Mouse (Mus musculus): Measurements from ENCODE around the gene Mcoln3. TPM values are rescaled to one million over a fixed set of nuclear protein-coding genes. Genes with fewer than 3 reads are reported as not detected.

Gene Mcoln3
- total RNA-seq, 1 experiment = 2.5 TPM

- no peak for DNase-seq (ENCODE audit: low read depth, low spot score)
- in situ Hi-C loops (cut with MboI; ENCODE audit: low sequenced_read_pairs in 2 of 2, unreplicated experiment in 2 of 2) = no loop called here
- H3K36me3 ChIP-seq (ENCODE audit: control insufficient read depth, insufficient read depth, low read length, poor library complexity, severe bottlenecking) = no peaks in the 10 kb centered on the region
- no peak for TF ChIP-seq ZC3H11A (IDR thresholded peaks at IDR 0.05; ENCODE audit: borderline replicate concordance, low read depth, low read length)
- no peak for TF ChIP-seq HCFC1 (IDR thresholded peaks at IDR 0.05; ENCODE audit: borderline replicate concordance, insufficient read depth, low read length)
- no peak for TF ChIP-seq MAFK (IDR thresholded peaks at IDR 0.05; ENCODE audit: insufficient read depth, low read depth, low read length)
- TF ChIP-seq ZNF384 (IDR thresholded peaks at IDR 0.05; ENCODE audit: low read depth, low read length) = no peak
- no peak for TF ChIP-seq CHD2 (IDR thresholded peaks at IDR 0.05; ENCODE audit: low read depth, low read length)
- no peak overlapping the region for H3K4me3 ChIP-seq (ENCODE audit: insufficient read depth in 1 of 2, low read depth in 1 of 2, low read length in 2 of 2, poor library complexity in 1 of 2, severe bottlenecking in 1 of 2)
- H3K9me3 ChIP-seq (ENCODE audit: control insufficient read depth, insufficient read depth, low read depth, low read length) = no peaks in the 10 kb centered on the region
- peaks cover 0 to 5% of the 10 kb centered on the region in 2 experiments; a peak in 1 of 4 replicates for H3K4me1 ChIP-seq (ENCODE audit: control insufficient read depth in 2 of 2, insufficient read depth in 2 of 2, low read length in 2 of 2, poor library complexity in 1 of 2)
- no peak overlapping the region for H3K9ac ChIP-seq (ENCODE audit: insufficient read depth, low read depth, low read length, poor library complexity, severe bottlenecking)
- H3K27ac ChIP-seq (ENCODE audit: insufficient read depth, low read depth, low read length, poor library complexity, severe bottlenecking) = no peak overlapping the region
Observed at GRCm38 (mm10) chr3:146153862-146154611, 36.8 kb downstream of the Mcoln3 start.

DNA sequence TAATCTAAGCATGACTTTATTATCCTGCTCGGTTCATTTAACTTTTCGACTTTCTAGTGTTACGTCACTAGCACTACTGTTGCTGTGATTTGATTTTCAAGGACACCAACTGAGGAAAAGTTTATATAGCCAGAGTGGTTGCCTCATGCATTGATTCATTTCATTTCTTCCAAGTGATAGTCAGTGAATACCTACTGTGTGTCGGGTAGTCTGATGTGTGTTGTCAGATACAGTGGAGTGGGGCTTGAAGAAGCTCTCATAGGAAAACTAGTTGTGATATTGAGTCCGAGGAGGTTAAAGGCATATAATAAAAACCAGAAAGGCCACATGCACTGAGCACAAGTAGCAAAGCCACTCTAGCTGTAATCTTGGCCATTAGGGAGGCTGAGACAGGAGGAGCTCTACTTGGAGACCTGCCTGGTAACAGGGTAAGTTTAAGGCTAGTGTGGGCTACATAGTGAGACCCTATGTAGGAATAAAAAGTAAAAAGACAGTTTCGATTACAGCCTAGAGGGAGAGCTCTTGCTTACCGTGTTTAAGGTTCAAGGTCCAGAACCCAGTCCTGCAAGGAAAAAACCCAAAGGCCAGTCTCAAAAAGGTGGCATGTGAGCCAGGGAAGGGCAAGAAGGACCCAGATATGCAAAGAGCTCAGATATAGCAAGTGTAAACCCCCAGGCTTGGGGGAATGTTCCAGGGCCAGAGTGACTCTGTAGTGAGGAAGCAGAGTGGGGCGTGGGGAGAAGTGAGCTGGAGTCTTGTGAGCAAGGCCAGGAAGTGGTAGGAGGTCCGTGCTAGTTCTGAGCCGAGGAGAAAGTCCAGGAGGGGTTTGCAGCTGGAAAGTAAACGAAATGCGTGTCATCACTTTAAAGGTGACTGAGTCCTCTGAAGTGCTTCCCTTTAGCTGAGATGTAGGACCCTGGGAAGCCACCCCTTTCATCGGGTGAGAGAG lies 38.7 kb downstream of the Mcoln3 start:
- Histone ChIP-seq H3K27ac (ENCODE audit: insufficient read depth, low read depth, low read length, poor library complexity, severe bottlenecking) (no peak overlapping the region), H3K4me3 (ENCODE audit: insufficient read depth in 1 of 2, low read depth in 1 of 2, low read length in 2 of 2, poor library complexity in 1 of 2, severe bottlenecking in 1 of 2) (no peak overlapping the region), H3K4me1 (ENCODE audit: control insufficient read depth in 2 of 2, insufficient read depth in 2 of 2, low read length in 2 of 2, poor library complexity in 1 of 2) (no peaks in the 10 kb centered on the region), H3K9me3 (ENCODE audit: control insufficient read depth, insufficient read depth, low read depth, low read length) (no peaks in the 10 kb centered on the region), H3K36me3 (ENCODE audit: control insufficient read depth, insufficient read depth, low read length, poor library complexity, severe bottlenecking) (no peaks in the 10 kb centered on the region), H3K9ac (ENCODE audit: insufficient read depth, low read depth, low read length, poor library complexity, severe bottlenecking) (no peak overlapping the region)
- in situ Hi-C loops (cut with MboI; ENCODE audit: low sequenced_read_pairs in 2 of 2, unreplicated experiment in 2 of 2) = no loop called here
- TF ChIP-seq HCFC1 (IDR thresholded peaks at IDR 0.05; ENCODE audit: borderline replicate concordance, insufficient read depth, low read length) (no peak), ZNF384 (IDR thresholded peaks at IDR 0.05; ENCODE audit: low read depth, low read length) (no peak), ZC3H11A (IDR thresholded peaks at IDR 0.05; ENCODE audit: borderline replicate concordance, low read depth, low read length) (no peak), MAFK (IDR thresholded peaks at IDR 0.05; ENCODE audit: insufficient read depth, low read depth, low read length) (no peak), CHD2 (IDR thresholded peaks at IDR 0.05; ENCODE audit: low read depth, low read length) (no peak)
- DNase-seq (ENCODE audit: low read depth, low spot score) = no peak

DNA sequence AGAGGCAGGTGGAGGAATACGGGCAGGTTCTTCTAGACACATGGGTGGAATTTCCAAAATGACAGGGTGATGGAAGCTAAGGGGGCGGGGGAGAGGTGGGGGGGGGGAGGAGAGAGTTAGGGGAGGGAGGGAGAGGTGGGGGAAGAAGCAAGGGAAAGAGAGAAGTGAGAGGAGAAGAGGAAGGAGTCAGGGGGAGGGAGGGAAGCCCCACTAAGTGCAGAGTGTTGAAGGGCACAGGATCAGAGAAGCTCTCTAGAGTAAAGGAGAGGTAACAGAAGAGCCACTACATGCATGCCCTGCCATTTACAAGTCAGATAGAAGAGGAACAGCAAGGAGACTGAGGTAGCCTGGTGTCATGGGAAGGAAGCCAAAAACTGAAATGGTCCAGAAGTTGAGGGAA lies 39.6 kb downstream of the Mcoln3 start:
- Histone ChIP-seq H3K9ac (ENCODE audit: insufficient read depth, low read depth, low read length, poor library complexity, severe bottlenecking) (no peak overlapping the region), H3K27ac (ENCODE audit: insufficient read depth, low read depth, low read length, poor library complexity, severe bottlenecking) (no peak overlapping the region), H3K4me3 (ENCODE audit: insufficient read depth in 1 of 2, low read depth in 1 of 2, low read length in 2 of 2, poor library complexity in 1 of 2, severe bottlenecking in 1 of 2) (no peak overlapping the region), H3K36me3 (ENCODE audit: control insufficient read depth, insufficient read depth, low read length, poor library complexity, severe bottlenecking) (no peaks in the 10 kb centered on the region), H3K4me1 (ENCODE audit: control insufficient read depth in 2 of 2, insufficient read depth in 2 of 2, low read length in 2 of 2, poor library complexity in 1 of 2) (no peaks in the 10 kb centered on the region), H3K9me3 (ENCODE audit: control insufficient read depth, insufficient read depth, low read depth, low read length) (no peaks in the 10 kb centered on the region)
- DNase-seq (ENCODE audit: low read depth, low spot score) = no peak
- in situ Hi-C loops (cut with MboI; ENCODE audit: low sequenced_read_pairs in 2 of 2, unreplicated experiment in 2 of 2) = no loop called here
- no peak for TF ChIP-seq ZNF384 (IDR thresholded peaks at IDR 0.05; ENCODE audit: low read depth, low read length)
- TF ChIP-seq ZC3H11A (IDR thresholded peaks at IDR 0.05; ENCODE audit: borderline replicate concordance, low read depth, low read length) = no peak
- no peak for TF ChIP-seq MAFK (IDR thresholded peaks at IDR 0.05; ENCODE audit: insufficient read depth, low read depth, low read length)
- no peak for TF ChIP-seq HCFC1 (IDR thresholded peaks at IDR 0.05; ENCODE audit: borderline replicate concordance, insufficient read depth, low read length)
- TF ChIP-seq CHD2 (IDR thresholded peaks at IDR 0.05; ENCODE audit: low read depth, low read length) = no peak

- Histone ChIP-seq H3K4me3 (ENCODE audit: insufficient read depth in 1 of 2, low read depth in 1 of 2, low read length in 2 of 2, poor library complexity in 1 of 2, severe bottlenecking in 1 of 2) (no peak overlapping the region), H3K27ac (ENCODE audit: insufficient read depth, low read depth, low read length, poor library complexity, severe bottlenecking) (no peak overlapping the region), H3K4me1 (ENCODE audit: control insufficient read depth in 2 of 2, insufficient read depth in 2 of 2, low read length in 2 of 2, poor library complexity in 1 of 2) (no peaks in the 10 kb centered on the region), H3K36me3 (ENCODE audit: control insufficient read depth, insufficient read depth, low read length, poor library complexity, severe bottlenecking) (no peaks in the 10 kb centered on the region), H3K9me3 (ENCODE audit: control insufficient read depth, insufficient read depth, low read depth, low read length) (no peaks in the 10 kb centered on the region), H3K9ac (ENCODE audit: insufficient read depth, low read depth, low read length, poor library complexity, severe bottlenecking) (no peak overlapping the region)
- in situ Hi-C loops (cut with MboI; ENCODE audit: low sequenced_read_pairs in 2 of 2, unreplicated experiment in 2 of 2) = no loop called here
- no peak for DNase-seq (ENCODE audit: low read depth, low spot score)
- TF ChIP-seq ZC3H11A (IDR thresholded peaks at IDR 0.05; ENCODE audit: borderline replicate concordance, low read depth, low read length) (no peak), ZNF384 (IDR thresholded peaks at IDR 0.05; ENCODE audit: low read depth, low read length) (no peak), CHD2 (IDR thresholded peaks at IDR 0.05; ENCODE audit: low read depth, low read length) (no peak)
Observed at GRCm38 (mm10) chr3:146158039-146158438, 40.8 kb downstream of the Mcoln3 start.

Measured in ES-E14 (cell line).